Mouse (Mus musculus) olfactory bulb, adult 2 months (tissue): ENCODE measurements around the gene Hes7. TPM values are rescaled to one million over a fixed set of nuclear protein-coding genes. Genes with fewer than 3 reads are reported as not detected.
A peak's percentile ranks its signal among the peaks of the same experiment; 100 is the strongest.

Experiments used
- H3K27ac ChIP-seq: fragments of 200-500 bp; 2 replicates; pipeline ENCODE4 v1.5.1; 2012; ENCODE audit warnings: low read depth, low read length; ENCODE audit not compliant: insufficient read depth
- H3K4me1 ChIP-seq: fragments of 200-500 bp; 2 replicates; pipeline ENCODE4 v1.6.1; 2012; ENCODE audit warnings: low read length; ENCODE audit not compliant: control insufficient read depth, insufficient read depth
- H3K4me3 ChIP-seq: fragments of 200-500 bp; 2 replicates; pipeline ENCODE4 v1.5.1; 2012; ENCODE audit warnings: mild to moderate bottlenecking, low read depth, low read length, moderate library complexity; ENCODE audit not compliant: insufficient read depth
- CTCF ChIP-seq: fragments of 200-500 bp; IDR thresholded peaks from 2 replicates; pipeline ENCODE4 v1.5.1; 2012; ENCODE audit warnings: low read depth, mild to moderate bottlenecking, low read length, moderate library complexity; ENCODE audit not compliant: insufficient read depth
- POLR2A ChIP-seq: fragments of 200-500 bp; IDR thresholded peaks from 2 replicates; pipeline ENCODE4 v1.6.1; 2012; ENCODE audit warnings: mild to moderate bottlenecking, low read depth, low read length, moderate library complexity; ENCODE audit not compliant: insufficient read depth
- WGBS: fragments of 180-500 bp; shearing (Covaris S2); methylation state at CpG from one replicate; pipeline ENCODE4 v1.1.7; 2018; 5-methylcytosine and 5-hydroxymethylcytosine counted together
- polyA plus RNA-seq: library from polyadenylated mRNA; stranded (reverse); fragments of >200 nt; gene quantifications from 2 replicates; pipeline ENCODE4 v1.2.4, GENCODE M21; 2012; ENCODE audit warnings: low replicate concordance; ENCODE audit not compliant: missing spikeins, insufficient read depth, insufficient read length

Hes7 gene
- polyA plus RNA-seq, 1 experiment = not detected

GRCm38 (mm10) chr11:69128426-69129122 lies 8.4 kb downstream of the Hes7 start:
- no peak for TF ChIP-seq POLR2A
- H3K27ac ChIP-seq = no peak overlapping the region

GRCm38 (mm10) chr11:69133566-69133922 lies 13.3 kb downstream of the Hes7 start:
- Histone ChIP-seq H3K4me3 (peak overlapping the region; percentile 44), H3K27ac (no peak overlapping the region), H3K4me1 (peaks cover 13% of the 10 kb centered on the region)
- TF ChIP-seq CTCF = no peak
- TF ChIP-seq POLR2A = no peak
- WGBS = 34% methylated on average over 5 of the region's 5 CpGs

More at GRCm38 (mm10) chr11:69128426-69129122, 8.4 kb downstream of the Hes7 start:
- WGBS = 78% methylated on average over 8 of the region's 8 CpGs
- Histone ChIP-seq H3K4me3 (no peak overlapping the region), H3K4me1 (peaks cover 7% of the 10 kb centered on the region)

GRCm38 (mm10) chr11:69133923-69134621 lies 13.9 kb downstream of the Hes7 start:
- no peak overlapping the region for H3K27ac ChIP-seq
- H3K4me3 ChIP-seq = peak overlapping the region; percentile 44
- WGBS = 4% methylated on average over 34 of the region's 34 CpGs
- peaks cover 13% of the 10 kb centered on the region for H3K4me1 ChIP-seq
- TF ChIP-seq CTCF (no peak), POLR2A (0 out of 2 replicates have a peak, but pooled peaks have one; percentile 23)

- TF ChIP-seq CTCF (no peak), POLR2A (no peak)
- Histone ChIP-seq H3K4me1 (peaks cover 13% of the 10 kb centered on the region), H3K4me3 (peak overlapping the region; percentile 44), H3K27ac (no peak overlapping the region)
- 51% methylated on average over 8 of the region's 8 CpGs for whole genome bisulfite sequencing
Measured at GRCm38 (mm10) chr11:69134622-69134968, 14.4 kb downstream of the Hes7 start.

- WGBS = 95% methylated on average over 6 of the region's 6 CpGs
- TF ChIP-seq POLR2A (no peak), CTCF (no peak)
- H3K4me3 ChIP-seq = no peak overlapping the region
- H3K4me1 ChIP-seq = peaks cover 13% of the 10 kb centered on the region
- H3K27ac ChIP-seq = no peak overlapping the region
Measured at GRCm38 (mm10) chr11:69135361-69135760, 15.2 kb downstream of the Hes7 start.

GRCm38 (mm10) chr11:69147546-69147945 lies 27.3 kb downstream of the Hes7 start:
- no peak for TF ChIP-seq POLR2A
- TF ChIP-seq CTCF = no peak
- Histone ChIP-seq H3K4me3 (no peak overlapping the region), H3K27ac (no peak overlapping the region), H3K4me1 (peaks cover 10% of the 10 kb centered on the region)
- 67% methylated on average over 7 of the region's 7 CpGs for WGBS

GRCm38 (mm10) chr11:69148451-69148960 lies 28.3 kb downstream of the Hes7 start:
- Histone ChIP-seq H3K4me3 (no peak overlapping the region), H3K27ac (no peak overlapping the region), H3K4me1 (peaks cover 10% of the 10 kb centered on the region)
- TF ChIP-seq POLR2A = no peak
- TF ChIP-seq CTCF = no peak
- WGBS = 81% methylated on average over 5 of the region's 5 CpGs

GRCm38 (mm10) chr11:69149728-69150127 lies 29.5 kb downstream of the Hes7 start:
- 46% methylated on average over 6 of the region's 6 CpGs for WGBS
- no peak overlapping the region for H3K27ac ChIP-seq
- peaks cover 10% of the 10 kb centered on the region for H3K4me1 ChIP-seq
- no peak overlapping the region for H3K4me3 ChIP-seq
- no peak for TF ChIP-seq CTCF
- no peak for TF ChIP-seq POLR2A

GRCm38 (mm10) chr11:69150444-69150843 lies 30.2 kb downstream of the Hes7 start:
- Histone ChIP-seq H3K4me1 (peaks cover 10% of the 10 kb centered on the region), H3K4me3 (no peak overlapping the region), H3K27ac (no peak overlapping the region)
- 7% methylated on average over 7 of the region's 7 CpGs for WGBS
- TF ChIP-seq POLR2A (no peak), CTCF (no peak)
